Mouse (Mus musculus) MEL (cell line): Measurements from ENCODE around the gene Actr8.

Experiments used
- CHD1 ChIP-seq: IDR thresholded peaks from 2 replicates; pipeline ENCODE4 v1.6.1; 2012; ENCODE audit warnings: low read depth, mild to moderate bottlenecking, inconsistent platforms, low read length, improper control_type of control experiment
- CTCF ChIP-seq, 3 experiments: IDR thresholded peaks in 2 of 3; conservative IDR thresholded peaks in 1 of 3; 2 replicates each; pipeline ENCODE4 v1.5.1; 2011 to 2012; ENCODE audit warnings: low read length in 3 of 3, low read depth in 2 of 3, mild to moderate bottlenecking in 2 of 3, improper control_type of control experiment in 1 of 3, inconsistent platforms in 1 of 3, mixed read lengths in 1 of 3, moderate library complexity in 1 of 3; ENCODE audit not compliant: control insufficient read depth in 1 of 3, insufficient read depth in 1 of 3, poor library complexity in 1 of 3, severe bottlenecking in 1 of 3
- GATA1 ChIP-seq: IDR thresholded peaks from 2 replicates; pipeline ENCODE4 v1.6.1; 2011; ENCODE audit warnings: low read depth, low read length, improper control_type of control experiment
- JUND ChIP-seq: IDR thresholded peaks from 2 replicates; pipeline ENCODE4 v1.6.1; 2011; ENCODE audit warnings: low read depth, mild to moderate bottlenecking, improper control_type of control experiment, low read length
- MAX ChIP-seq: IDR thresholded peaks from 2 replicates; pipeline ENCODE4 v1.6.1; 2011; ENCODE audit warnings: low read length, improper control_type of control experiment
- NELFE ChIP-seq: IDR thresholded peaks from 2 replicates; pipeline ENCODE4 v1.6.1; 2011; ENCODE audit warnings: low read depth, low read length, improper control_type of control experiment
- POLR2A ChIP-seq, 2 experiments: IDR thresholded peaks; 2 replicates each; pipeline ENCODE4 v1.6.1; 2011 to 2012; ENCODE audit warnings: low read length in 2 of 2, mild to moderate bottlenecking in 2 of 2, control low read depth in 1 of 2, improper control_type of control experiment in 1 of 2, low read depth in 1 of 2, moderate library complexity in 1 of 2; ENCODE audit not compliant: control insufficient read depth in 1 of 2, insufficient read depth in 1 of 2, poor library complexity in 1 of 2
- SMC3 ChIP-seq: IDR thresholded peaks from 2 replicates; pipeline ENCODE4 v1.6.1; 2011; ENCODE audit warnings: low read depth, low read length, improper control_type of control experiment
- TAL1 ChIP-seq: IDR thresholded peaks from 2 replicates; pipeline ENCODE4 v1.6.1; 2012; ENCODE audit warnings: mild to moderate bottlenecking, inconsistent platforms, low read length, moderate library complexity, mixed read lengths
- USF1 ChIP-seq: IDR thresholded peaks from 2 replicates; pipeline ENCODE4 v1.6.1; 2014; ENCODE audit warnings: low read depth, mild to moderate bottlenecking, inconsistent platforms, low read length, improper control_type of control experiment, moderate library complexity
- ZC3H11A ChIP-seq: IDR thresholded peaks from 2 replicates; pipeline ENCODE4 v1.6.1; 2012; ENCODE audit warnings: low read depth, mild to moderate bottlenecking, inconsistent platforms, low read length, improper control_type of control experiment
- ZMIZ1 ChIP-seq: IDR thresholded peaks from 2 replicates; pipeline ENCODE4 v1.6.1; 2012; ENCODE audit warnings: low read depth, mild to moderate bottlenecking, inconsistent platforms, low read length, improper control_type of control experiment, moderate library complexity

GRCm38 (mm10) chr14:30045239-30045638, 67.1 kb downstream of the Actr8 start:
- TF ChIP-seq CTCF (IDR thresholded peaks at IDR 0.05 in 2 of 3, conservative IDR thresholded peaks at IDR 0.05 in 1 of 3; ENCODE audit: control insufficient read depth in 1 of 3, insufficient read depth in 1 of 3, low read depth in 2 of 3, low read length in 3 of 3, poor library complexity in 1 of 3, severe bottlenecking in 1 of 3) = no peak
- no peak for TF ChIP-seq POLR2A (IDR thresholded peaks at IDR 0.05; ENCODE audit: control insufficient read depth in 1 of 2, insufficient read depth in 1 of 2, low read depth in 1 of 2, low read length in 2 of 2, poor library complexity in 1 of 2)
- no peak for TF ChIP-seq GATA1
- no peak for TF ChIP-seq MAX
- TF ChIP-seq NELFE = no peak
- TF ChIP-seq TAL1 = no peak
- no peak for TF ChIP-seq ZC3H11A
- TF ChIP-seq CHD1 = no peak
- no peak for TF ChIP-seq USF1
- no peak for TF ChIP-seq ZMIZ1
- no peak for TF ChIP-seq SMC3
- TF ChIP-seq JUND = no peak
